Mouse (Mus musculus): ENCODE data around the gene Zyx. TPM values are rescaled to one million over a fixed set of nuclear protein-coding genes. Genes with fewer than 3 reads are reported as not detected.
A peak's percentile ranks its signal among the peaks of the same experiment; 100 is the strongest.

Zyx gene
- total RNA-seq, 2 experiments from 2014 or later: 48.9 to 51.2 TPM

DNA sequence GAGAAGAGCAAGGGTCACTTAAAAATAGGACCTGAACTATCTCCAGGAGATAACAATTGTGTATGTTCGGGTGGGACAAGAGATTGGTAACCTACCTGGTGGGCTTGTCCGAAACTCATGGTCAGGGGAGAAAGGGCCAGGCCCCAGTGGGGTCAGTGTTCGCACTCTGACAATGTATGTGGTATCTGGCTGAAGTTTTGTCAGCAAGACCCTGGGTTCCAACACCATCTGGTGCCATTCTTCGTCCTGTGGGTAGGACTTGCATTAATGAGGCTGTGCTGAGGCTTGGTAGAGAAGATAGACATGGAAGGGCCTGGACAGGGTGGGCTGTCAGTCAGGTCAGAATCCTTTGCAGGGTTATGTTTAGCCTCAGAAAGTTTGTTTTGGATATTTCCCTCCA is 14.6 kb downstream of the Zyx start:
- DNase-seq (ENCODE audit: low spot score in 2 of 2): no peak

DNA sequence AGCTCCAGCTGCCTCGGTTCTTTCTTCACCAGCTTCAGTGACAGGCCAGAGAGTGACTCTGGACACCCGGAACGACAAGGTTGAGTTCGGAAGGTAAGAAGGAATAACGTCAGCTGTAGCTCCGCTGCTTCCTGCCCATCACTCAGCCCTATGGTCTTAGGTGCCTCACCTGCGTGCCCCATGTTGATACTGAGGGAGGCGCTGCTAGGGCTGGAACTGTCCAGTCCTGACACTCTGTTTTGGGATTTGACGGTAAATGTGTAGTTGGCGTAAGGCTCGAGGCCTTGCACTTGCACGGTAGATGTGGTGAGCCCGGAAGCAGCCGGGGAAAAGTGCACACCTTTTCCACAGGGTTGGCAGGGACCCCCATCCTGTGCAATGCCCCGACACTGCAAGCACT is 15.2 kb downstream of the Zyx start:
- no peak for DNase-seq (ENCODE audit: low spot score in 2 of 2)

DNA sequence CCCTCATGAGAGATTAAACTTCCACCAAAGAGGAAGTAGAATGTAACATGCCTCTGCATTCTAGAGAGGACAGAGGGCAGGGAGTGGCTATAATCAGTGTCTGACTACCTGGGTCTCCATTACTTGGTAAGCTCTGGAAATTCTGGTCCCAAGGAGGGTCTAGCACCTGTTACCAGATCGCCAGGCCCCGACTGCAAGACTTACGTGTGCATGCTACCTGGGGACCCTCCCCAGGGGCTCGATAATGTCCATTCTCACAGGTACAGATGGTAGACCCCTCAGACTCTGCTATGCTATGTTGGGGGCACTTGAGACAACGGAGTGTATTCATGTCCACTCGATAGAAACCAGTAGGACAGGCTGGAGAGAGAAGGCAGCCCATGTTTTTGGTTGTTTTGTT is 15.8 kb downstream of the Zyx start:
- no peak for DNase-seq (ENCODE audit: low spot score in 2 of 2)

DNA sequence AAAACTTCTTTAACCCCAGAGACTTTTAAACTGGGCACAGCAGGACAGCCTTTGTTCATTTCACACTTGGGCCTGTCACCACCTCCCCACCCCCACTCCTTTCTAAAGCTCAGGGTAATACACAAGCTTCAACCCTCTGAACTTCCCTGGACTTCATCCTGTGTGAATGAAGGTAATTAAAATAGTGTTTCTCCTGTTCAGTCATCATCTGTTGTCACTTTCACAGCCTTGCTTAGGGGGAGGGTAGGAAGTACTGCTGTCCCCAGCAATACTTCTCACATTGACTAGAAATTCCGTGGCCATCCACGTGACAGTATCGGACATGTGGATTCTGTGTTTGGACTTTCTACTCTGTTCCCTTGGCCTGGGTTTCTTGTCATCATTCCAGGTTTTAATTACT is 20.4 kb downstream of the Zyx start:
- no peak for DNase-seq (ENCODE audit: low spot score in 2 of 2)

DNA sequence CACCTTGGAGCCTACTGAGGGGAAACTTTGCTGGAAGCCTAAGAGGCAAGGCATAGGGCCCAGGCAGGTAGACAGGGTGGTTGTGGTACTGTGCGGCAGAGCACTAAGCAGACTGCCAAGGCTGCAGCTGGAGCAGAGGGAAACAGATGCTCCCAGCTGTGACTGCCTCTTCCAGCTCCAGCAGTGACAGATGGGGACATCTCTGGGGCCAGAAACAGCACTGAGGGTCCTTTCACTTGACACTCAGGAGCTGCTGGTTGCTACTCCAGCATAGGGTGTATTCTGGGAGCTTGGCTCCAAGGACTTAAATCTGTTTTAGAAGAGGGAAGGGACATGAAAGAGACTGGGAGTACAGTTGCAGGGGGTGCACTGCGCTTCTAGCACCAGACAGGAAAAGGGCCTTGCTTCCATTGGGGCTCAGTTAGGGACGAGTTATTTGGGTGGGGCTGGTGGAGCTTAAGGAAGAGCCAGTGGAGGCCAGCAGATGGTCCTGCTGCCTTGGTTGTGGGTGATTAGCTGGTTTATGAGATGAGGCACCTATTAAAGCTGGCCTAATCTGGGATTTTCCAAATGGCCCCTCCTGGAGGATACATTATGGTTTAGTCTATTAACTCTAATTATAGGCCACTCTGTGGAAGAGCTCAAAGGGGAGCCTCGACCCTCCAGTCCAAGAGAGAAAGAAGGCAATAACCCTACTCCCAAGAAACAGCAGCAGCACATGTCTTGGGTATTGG is 21.4 kb downstream of the Zyx start:
- no peak for DNase-seq (ENCODE audit: low spot score in 2 of 2)

DNA sequence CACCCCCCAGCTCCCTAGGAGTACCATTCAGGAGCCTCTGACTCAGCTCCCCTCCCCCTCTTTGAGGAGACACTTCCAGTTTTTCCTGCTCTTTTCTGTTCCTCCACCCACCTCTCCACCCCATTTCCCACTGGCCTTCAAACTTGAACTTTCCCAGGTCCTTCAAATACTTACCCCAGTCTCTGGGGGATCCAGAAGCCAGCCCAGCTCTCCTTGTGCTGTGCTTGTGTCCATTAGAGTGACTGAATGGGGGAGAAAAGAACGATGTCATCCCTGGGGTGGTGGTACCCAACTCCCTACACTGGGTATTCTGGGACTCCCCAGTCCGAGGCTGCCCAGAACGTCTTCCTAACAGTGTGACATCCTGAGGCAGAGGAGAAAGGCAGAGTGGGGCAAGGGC is 22.6 kb downstream of the Zyx start:
- DNase-seq (ENCODE audit: low spot score in 2 of 2): no peak

DNA sequence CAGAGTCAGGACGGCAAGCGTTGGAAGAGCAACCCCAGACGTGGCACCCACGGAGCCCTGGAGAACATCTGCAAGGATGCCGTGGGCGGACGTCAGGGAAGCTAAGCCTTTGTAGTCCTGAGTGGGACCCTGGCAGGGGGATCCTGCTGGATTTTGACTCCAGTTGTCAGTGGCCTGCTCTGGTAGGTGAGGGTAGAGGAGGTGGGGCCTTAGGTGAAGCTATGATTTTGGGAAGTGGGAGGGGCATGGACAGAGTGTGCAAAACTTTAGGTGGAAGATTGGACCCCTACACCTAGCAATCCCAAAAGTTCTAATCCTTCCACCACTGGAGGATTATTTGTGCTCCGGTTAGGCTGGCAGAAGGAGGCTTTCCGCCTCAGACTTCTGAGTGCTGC is 23.0 kb downstream of the Zyx start:
- DNase-seq (ENCODE audit: low spot score in 2 of 2): no peak

DNA sequence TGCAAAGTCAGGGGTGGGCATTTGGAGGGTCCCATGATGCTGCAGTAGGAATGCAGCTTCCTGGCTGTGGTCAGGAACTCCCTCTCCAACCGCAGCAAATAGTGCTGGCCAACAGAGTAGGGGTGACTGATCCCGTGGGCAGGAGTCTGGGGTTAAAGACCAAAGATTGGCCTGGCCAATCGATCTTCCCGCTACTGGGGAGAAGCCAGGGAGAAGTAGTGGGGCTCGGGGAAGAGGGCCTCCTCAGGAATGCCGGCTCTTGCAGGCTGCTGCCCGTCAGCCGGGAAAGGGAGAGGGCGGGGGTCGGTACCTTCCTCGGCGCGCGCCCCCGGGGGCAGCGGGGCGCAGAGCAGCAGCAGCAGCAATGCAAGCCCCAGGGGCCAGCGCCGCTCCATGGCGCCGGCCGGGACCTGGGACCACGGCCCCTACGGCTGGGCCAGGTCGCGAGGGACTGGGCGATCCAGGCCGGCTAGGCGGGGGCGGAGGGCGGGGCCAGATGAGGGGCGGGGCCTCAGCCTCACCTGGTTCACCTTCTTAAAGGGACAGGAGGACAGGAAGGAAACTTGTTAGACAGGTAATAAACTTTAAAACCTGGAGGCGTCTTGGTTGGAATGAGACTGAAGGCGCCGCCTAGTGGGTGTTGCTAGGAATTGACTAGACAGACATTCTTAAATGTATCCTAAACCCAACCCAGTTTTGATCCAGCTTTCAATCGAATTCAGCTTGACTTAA is 23.6 kb downstream of the Zyx start, which contains the start of gene Epha1:
Gene Epha1, minus strand, starts transcription at position 453 of the 732 bp plus-strand sequence.
- peak in 1 of 2 experiments; percentile 68 for DNase-seq (ENCODE audit: low spot score in 2 of 2)

DNA sequence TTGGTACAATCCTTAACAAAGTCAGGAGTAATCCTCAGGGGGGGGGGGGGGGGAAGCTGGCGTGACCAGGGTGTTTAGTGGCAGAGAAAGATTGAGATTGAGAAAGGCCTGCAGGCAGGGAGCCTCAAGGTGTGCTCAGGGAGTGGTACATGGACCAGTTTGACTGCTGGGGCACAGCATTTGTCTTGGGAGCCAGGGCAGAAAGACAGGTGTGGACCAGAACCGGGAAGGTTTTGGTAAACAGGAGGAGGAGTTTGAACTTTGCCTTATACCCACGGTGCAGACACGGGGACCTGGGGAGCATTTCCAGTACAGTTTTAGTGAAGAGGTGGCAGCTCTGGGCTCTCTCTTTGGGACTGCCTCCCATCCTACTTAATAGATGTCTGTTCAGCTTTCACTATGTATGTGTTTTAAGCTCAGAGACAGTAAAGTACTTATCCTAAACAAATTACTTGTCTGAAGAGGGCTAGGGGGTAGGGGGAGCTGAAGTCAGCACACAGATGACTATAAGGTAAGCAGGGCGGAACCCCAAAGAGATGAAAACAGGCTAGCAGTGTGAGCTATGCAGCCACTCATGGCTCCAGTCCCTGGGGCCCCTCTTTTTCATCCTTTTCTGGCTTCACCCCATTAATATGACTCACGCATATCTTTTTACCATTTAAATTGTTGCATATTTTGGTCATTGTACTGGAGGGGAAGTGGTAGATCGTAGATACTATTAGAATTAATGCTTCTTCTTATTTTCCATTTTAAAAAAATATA is 24.4 kb downstream of the Zyx start:
- DNase-seq (ENCODE audit: low spot score in 2 of 2): no peak

DNA sequence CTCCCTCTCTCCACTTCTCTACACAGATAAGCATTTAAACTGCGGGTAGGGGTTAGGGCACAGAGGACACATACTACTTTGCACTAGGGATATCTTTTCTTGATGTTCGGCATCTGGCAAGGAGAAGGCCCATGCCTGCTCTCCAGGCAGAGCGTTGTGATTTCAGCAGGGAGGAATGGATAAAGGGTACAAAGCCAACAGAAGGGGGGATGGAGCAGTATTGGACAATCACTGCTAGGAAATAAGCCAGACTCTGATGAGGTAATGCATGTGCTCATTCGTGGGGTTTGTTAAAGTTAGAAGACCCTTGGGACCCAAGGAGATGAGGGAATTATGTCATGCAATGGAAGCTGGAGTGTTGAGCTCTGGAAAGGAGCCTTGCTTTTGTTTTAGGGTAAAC is 25.3 kb downstream of the Zyx start:
- DNase-seq (ENCODE audit: low spot score in 2 of 2): no peak

DNA sequence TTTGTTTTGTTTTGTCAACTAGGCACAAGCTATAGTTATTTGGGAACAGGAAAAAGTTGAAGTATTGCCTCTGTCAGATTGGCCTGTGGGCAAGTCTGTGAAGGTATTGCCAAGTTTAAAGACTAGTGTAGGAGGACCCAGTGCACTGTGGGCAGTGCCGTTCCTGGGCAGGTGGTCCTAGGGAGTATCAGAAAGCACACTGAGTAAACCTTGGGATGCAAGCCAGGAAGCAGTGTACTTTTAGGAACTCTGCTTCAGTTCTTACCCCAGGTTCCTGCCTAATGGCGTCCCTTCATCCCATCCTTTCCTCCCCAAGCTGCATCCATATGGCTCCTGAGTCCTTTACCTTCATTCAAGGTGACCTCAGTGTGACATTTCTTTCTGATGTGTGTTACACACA is 25.7 kb downstream of the Zyx start:
- DNase-seq (ENCODE audit: low spot score in 2 of 2): no peak

DNA sequence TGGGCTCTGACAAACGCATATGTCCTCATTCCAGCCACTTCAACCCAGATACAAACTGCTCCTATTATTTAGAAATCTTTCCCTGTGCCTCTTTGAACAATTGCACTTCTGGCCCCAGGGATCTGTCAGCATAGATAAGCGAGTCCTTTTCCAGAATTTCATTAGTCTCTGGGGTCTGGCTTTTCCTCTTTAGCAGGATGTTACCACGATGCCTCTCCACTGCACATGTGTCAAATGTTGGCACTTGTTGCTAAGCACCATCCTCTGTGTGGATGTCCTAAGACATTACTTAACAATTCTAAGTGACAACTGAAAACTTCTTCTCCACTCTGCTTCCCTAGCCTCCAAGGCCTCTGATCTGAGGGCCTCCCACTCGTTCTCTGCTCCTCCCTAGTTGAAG is 26.6 kb downstream of the Zyx start:
- DNase-seq (ENCODE audit: low spot score in 2 of 2): no peak

DNA sequence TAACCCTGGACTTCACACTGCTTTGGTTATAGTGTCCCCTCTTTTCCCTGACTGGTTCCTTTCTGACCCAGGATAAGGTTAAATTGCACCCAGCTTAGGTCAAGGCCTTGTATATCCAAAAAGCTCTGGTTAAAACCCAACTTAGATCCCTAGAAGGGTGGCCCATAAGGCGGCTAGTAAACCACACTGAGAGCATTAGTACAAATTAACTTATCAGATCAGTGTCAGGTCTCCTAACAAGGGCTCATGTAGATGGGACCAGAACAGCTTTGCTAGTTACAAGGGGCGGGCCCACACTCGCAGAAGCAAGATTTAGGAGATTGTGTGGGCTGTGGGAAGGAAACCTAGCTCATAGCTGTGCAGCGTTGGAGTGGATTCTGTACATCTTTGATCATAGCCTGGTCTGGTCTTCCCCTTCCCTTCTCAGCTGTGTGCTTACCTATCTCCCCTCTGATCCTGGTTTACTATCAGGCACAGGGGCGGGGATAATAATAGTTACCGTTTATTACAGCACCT is 27.1 kb downstream of the Zyx start:
- no peak for DNase-seq (ENCODE audit: low spot score in 2 of 2)

DNA sequence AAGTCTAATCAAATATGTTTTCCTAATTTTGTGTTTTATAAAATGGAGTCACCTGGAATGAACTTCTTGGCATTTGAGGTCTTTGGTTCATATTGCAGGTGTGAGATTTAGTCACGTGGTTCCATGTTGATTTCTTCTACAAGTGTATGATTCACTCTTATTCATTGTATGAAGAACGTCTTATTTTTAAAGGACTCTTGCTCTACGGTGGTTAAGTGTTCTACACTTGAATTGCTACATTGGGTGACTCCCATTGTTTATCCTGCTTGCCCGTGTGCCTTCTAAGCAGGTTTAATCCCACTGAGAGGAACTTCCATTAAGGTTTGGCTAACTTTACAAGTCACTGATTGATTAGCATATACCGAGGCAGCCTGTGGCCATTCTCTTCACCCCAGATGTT is 27.9 kb downstream of the Zyx start:
- no peak for DNase-seq (ENCODE audit: low spot score in 2 of 2)

DNA sequence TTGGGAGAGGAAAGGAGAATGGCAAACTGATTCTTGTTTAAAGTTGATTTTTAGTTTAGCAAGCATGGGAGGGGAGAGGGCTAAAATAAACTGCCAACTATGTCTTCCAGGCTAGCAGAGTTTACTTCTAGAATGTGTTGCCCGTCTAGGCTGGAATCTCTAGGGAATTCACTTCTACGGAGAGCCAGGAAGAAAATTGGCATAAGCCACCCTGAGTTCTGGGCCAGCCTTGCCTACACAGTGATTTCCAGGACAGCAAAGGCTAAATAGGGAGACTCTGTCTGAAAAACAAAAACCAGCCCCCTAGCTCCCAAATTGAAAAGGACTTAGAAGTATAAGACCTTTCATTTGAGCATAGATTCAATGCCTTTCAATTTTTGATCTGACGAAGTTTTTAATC is 30.1 kb downstream of the Zyx start:
- no peak for DNase-seq (ENCODE audit: low spot score in 2 of 2)

DNA sequence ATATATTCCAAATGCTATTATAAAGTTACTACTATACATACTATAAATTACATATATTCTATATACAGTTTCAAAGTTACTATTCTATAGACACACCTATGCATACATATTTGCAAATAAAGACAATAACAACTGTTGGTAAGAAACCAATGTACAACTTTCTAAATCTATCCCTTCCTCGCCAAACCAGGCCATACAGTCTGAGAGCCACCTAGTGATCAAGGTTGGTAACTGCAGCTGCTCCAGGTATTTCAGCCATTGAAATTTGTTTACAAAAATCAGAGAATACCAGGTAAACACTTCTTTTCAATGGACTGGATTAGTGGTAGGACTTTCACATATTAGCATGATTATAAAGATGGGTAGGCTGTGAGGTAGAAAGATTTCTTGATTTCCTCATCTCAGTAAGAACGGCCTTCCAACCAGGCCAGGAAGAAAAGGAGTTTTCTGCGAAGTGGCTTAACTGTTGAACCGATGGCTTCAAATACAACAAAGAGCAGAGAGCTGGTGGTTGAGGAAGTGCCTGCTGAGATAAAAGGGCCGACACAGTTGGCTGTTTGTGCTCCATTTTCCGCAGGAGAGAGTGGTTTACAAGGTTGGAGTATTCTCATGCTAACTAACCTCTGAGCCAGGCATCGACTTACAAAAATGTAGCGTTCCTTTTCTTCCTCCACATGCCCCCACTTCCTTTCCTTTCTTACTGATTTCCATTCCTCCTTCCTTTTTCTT is 31.1 kb downstream of the Zyx start:
- DNase-seq (ENCODE audit: low spot score in 2 of 2): no peak

DNA sequence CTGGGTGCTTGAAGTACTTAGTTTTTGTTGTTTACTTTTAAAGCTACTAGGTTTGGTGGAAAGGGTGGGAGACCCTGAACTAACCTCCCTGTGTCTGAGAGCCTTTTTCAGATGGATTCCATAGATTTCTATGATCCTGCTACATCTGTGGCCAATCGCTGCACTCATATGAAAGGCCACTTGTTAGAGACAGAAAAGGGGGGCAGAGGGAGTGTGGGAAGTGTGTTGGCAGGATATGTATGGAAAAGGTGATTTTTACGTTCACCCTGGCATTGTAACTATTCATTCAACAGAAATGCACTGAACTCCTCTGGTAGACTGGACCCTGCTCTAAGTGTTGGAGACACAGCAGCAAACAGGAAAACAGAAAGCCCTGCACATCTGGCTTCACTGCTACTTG is 31.8 kb downstream of the Zyx start:
- no peak for DNase-seq (ENCODE audit: low spot score in 2 of 2)

DNA sequence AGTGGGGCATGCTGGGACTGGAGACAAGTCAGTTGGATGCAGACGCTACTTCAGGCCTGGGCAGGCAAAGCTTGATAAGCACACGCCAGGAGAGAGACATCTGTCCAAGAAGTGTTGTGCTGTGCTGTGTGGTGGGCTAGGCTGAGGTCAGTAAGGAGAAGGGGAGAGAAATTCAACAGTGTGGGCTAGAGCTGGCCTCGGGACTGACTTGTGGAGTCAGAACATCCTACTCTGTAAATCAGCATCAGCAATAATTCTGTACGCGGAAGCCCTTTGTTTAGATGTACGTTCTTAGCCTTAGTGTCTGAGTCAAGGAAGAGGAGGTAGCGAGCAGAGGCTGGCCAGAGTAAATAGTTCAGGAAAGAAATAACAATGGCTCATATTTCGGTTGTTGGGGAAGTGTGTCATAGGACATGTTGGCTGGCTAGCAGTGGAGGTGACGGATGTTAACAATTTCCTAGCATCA is 32.5 kb downstream of the Zyx start:
- DNase-seq (ENCODE audit: low spot score in 2 of 2): no peak

DNA sequence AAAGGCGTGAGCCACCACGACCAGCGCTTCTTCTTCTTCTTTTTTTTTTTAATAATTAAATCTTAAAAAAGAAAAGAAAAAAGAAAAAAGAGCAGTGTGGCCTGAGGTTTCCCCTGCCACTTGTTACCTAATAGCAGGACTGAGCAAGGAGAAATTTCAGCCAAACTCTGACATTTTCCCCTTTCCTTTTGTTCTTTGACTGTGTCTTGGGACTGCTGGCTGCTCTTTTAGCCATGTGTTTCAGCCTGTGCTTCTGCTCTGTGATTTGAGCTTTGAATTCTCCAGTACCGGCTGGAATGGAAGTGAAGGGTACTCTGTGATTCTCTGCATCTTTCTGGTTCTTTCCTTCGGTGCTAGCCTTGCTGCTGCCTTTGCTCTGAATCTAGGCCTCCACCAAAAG is 33.9 kb downstream of the Zyx start:
- no peak for DNase-seq (ENCODE audit: low spot score in 2 of 2)

DNA sequence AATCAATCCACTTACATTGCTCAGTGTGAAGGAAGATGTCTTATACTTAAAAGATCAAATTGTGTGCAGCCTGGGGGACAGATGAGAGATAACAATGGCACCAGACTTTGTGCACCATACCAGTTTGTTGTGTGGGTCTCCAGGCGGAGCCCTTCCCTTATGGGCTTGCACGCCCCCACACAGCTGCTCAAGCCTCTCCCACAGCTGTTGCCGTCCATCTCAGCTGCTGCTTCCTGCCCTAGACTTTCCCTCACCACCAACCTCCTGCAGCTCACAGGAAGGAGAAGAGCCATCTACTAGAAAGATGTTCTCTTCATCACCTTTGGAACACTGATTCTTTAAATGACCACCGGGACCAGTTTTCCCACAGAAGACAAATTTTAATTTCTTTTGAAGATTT is 36.2 kb downstream of the Zyx start:
- peak; percentile 44 to 53 for DNase-seq (ENCODE audit: low spot score in 2 of 2)

DNA sequence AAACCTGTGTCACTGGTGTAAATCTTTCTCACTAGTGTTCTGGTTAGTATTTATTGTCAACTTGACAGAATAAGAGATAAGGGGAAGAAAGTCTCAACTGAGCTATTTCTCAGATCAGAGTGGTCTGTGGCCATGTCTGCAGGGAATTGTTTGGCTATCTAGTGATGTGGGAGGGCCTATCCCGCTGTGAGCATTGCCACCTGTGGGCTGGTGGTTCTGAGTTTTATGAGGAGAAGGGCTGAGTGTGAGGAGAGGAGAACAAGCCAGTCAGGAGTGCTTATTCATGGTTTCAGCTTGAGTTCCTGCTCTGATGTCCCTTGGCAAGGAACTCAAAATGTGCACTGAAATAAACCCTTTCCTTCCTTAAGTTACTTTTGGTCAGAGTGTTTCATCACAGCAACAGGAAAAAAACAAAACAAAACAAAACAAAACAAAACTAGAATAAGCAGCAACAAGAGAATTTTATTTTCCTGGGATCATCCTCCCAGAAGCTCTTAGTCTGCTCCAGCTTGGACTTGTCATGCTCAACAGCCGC is 42.4 kb downstream of the Zyx start:
- DNase-seq (ENCODE audit: low spot score in 2 of 2): no peak
